Mouse (Mus musculus) CH12.LX (cell line): ENCODE data around the gene Pacs1.

ENCODE experiments used
- CHD1 ChIP-seq: IDR thresholded peaks from 2 replicates; pipeline ENCODE4 v1.6.1; 2012; ENCODE audit warnings: low read depth, low read length, improper control_type of control experiment, inconsistent platforms
- CTCF ChIP-seq, 2 experiments: IDR thresholded peaks in 1 of 2; conservative IDR thresholded peaks in 1 of 2; 2 replicates each; pipeline ENCODE4 v1.5.1; 2011 to 2012; ENCODE audit warnings: low read depth in 2 of 2, low read length in 2 of 2, improper control_type of control experiment in 1 of 2, inconsistent platforms in 1 of 2, mild to moderate bottlenecking in 1 of 2, moderate library complexity in 1 of 2
- ELF1 ChIP-seq: IDR thresholded peaks from 2 replicates; pipeline ENCODE4 v1.6.1; 2014; ENCODE audit warnings: low read depth, mild to moderate bottlenecking, inconsistent platforms, low read length, improper control_type of control experiment
- EP300 ChIP-seq: IDR thresholded peaks from 2 replicates; pipeline ENCODE4 v1.6.1; 2011; ENCODE audit warnings: low read length, improper control_type of control experiment
- GABPA ChIP-seq: IDR thresholded peaks from 2 replicates; pipeline ENCODE4 v1.6.1; 2012; ENCODE audit warnings: low read depth, low read length, improper control_type of control experiment, inconsistent platforms; ENCODE audit not compliant: insufficient replicate concordance
- MAX ChIP-seq: IDR thresholded peaks from 2 replicates; pipeline ENCODE4 v1.6.1; 2011; ENCODE audit warnings: low read length, improper control_type of control experiment
- MAZ ChIP-seq: IDR thresholded peaks from 2 replicates; pipeline ENCODE4 v1.6.1; 2012; ENCODE audit warnings: low read depth, mild to moderate bottlenecking, inconsistent platforms, low read length, improper control_type of control experiment, moderate library complexity
- POLR2A ChIP-seq: IDR thresholded peaks from 2 replicates; pipeline ENCODE4 v1.6.1; 2011; ENCODE audit warnings: low read depth, mild to moderate bottlenecking, improper control_type of control experiment, low read length
- TBP ChIP-seq: conservative IDR thresholded peaks from 2 replicates; pipeline ENCODE4 v1.6.1; 2011; ENCODE audit warnings: low read depth, low read length, improper control_type of control experiment
- TCF12 ChIP-seq: IDR thresholded peaks from 2 replicates; pipeline ENCODE4 v1.6.1; 2014; ENCODE audit warnings: low read depth, mild to moderate bottlenecking, inconsistent platforms, low read length, improper control_type of control experiment
- ZKSCAN1 ChIP-seq: IDR thresholded peaks from 2 replicates; pipeline ENCODE4 v1.6.1; 2012; ENCODE audit warnings: low read depth, inconsistent platforms, low read length, improper control_type of control experiment, borderline replicate concordance

GRCm38 (mm10) chr19:5224077-5224476 is 48.8 kb downstream of the Pacs1 start:
- no peak for TF ChIP-seq POLR2A
- peak; percentile 55; the same call in 1 of the 2 replicates for TF ChIP-seq TCF12
- TF ChIP-seq CTCF (conservative IDR thresholded peaks at IDR 0.05 in 1 of 2, IDR thresholded peaks at IDR 0.05 in 1 of 2; ENCODE audit: low read depth in 2 of 2, low read length in 2 of 2) = no peak
- TF ChIP-seq MAZ = no peak
- TF ChIP-seq EP300 = peak; percentile 74
- TF ChIP-seq ELF1 = no peak
- no peak for TF ChIP-seq MAX
- no peak for TF ChIP-seq GABPA
- TF ChIP-seq TBP = no peak
- no peak for TF ChIP-seq CHD1
- no peak for TF ChIP-seq ZKSCAN1
